Mouse (Mus musculus) olfactory bulb, adult 2 months (tissue): ENCODE results near the gene Mdga1. TPM values are rescaled to one million over a fixed set of nuclear protein-coding genes. Genes with fewer than 3 reads are reported as not detected.

Experiments used
- H3K27ac ChIP-seq: fragments of 200-500 bp; 2 replicates; pipeline ENCODE4 v1.5.1; 2012; ENCODE audit warnings: low read depth, low read length; ENCODE audit not compliant: insufficient read depth
- H3K4me1 ChIP-seq: fragments of 200-500 bp; 2 replicates; pipeline ENCODE4 v1.6.1; 2012; ENCODE audit warnings: low read length; ENCODE audit not compliant: control insufficient read depth, insufficient read depth
- H3K4me3 ChIP-seq: fragments of 200-500 bp; 2 replicates; pipeline ENCODE4 v1.5.1; 2012; ENCODE audit warnings: mild to moderate bottlenecking, low read depth, low read length, moderate library complexity; ENCODE audit not compliant: insufficient read depth
- CTCF ChIP-seq: fragments of 200-500 bp; IDR thresholded peaks from 2 replicates; pipeline ENCODE4 v1.5.1; 2012; ENCODE audit warnings: low read depth, mild to moderate bottlenecking, low read length, moderate library complexity; ENCODE audit not compliant: insufficient read depth
- POLR2A ChIP-seq: fragments of 200-500 bp; IDR thresholded peaks from 2 replicates; pipeline ENCODE4 v1.6.1; 2012; ENCODE audit warnings: mild to moderate bottlenecking, low read depth, low read length, moderate library complexity; ENCODE audit not compliant: insufficient read depth
- WGBS: fragments of 180-500 bp; shearing (Covaris S2); methylation state at CpG from one replicate; pipeline ENCODE4 v1.1.7; 2018; 5-methylcytosine and 5-hydroxymethylcytosine counted together
- polyA plus RNA-seq: library from polyadenylated mRNA; stranded (reverse); fragments of >200 nt; gene quantifications from 2 replicates; pipeline ENCODE4 v1.2.4, GENCODE M21; 2012; ENCODE audit warnings: low replicate concordance; ENCODE audit not compliant: missing spikeins, insufficient read depth, insufficient read length

The Mdga1 gene
- polyA plus RNA-seq, 1 experiment: not detected

- no peak overlapping the region for H3K27ac ChIP-seq
- H3K4me1 ChIP-seq: peaks cover 9% of the 10 kb centered on the region
- TF ChIP-seq CTCF: no peak
- no peak for TF ChIP-seq POLR2A
- H3K4me3 ChIP-seq: no peak overlapping the region
- 46% methylated on average over 3 of the region's 3 CpGs for WGBS
These were observed 52.9 kb downstream of the Mdga1 start for GRCm38 (mm10) chr17:29916968-29917367.

DNA sequence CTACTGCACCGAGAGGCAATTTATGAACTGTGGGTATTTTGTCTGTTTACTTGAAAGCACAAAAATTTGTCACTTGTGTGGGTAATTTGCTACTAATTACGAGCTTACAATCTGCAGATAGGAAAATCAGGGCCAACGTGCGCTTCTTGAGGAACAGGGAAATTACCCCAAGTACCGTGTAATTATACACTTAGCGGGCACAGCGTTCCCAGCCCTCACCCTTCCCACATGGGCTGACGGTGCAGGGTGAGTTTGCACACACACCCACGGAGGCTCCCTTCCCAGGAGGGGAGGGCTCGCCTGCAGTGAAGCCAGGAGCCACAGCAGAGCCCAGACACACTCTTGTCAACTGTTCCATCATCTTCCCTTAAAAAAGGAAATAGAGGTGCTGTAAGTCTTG lies 54.1 kb downstream of the Mdga1 start:
- no peak overlapping the region for H3K4me3 ChIP-seq
- H3K4me1 ChIP-seq: peaks cover 9% of the 10 kb centered on the region
- no peak for TF ChIP-seq POLR2A
- no peak for TF ChIP-seq CTCF
- 19% methylated on average over 10 of the region's 10 CpGs for WGBS
- no peak overlapping the region for H3K27ac ChIP-seq

DNA sequence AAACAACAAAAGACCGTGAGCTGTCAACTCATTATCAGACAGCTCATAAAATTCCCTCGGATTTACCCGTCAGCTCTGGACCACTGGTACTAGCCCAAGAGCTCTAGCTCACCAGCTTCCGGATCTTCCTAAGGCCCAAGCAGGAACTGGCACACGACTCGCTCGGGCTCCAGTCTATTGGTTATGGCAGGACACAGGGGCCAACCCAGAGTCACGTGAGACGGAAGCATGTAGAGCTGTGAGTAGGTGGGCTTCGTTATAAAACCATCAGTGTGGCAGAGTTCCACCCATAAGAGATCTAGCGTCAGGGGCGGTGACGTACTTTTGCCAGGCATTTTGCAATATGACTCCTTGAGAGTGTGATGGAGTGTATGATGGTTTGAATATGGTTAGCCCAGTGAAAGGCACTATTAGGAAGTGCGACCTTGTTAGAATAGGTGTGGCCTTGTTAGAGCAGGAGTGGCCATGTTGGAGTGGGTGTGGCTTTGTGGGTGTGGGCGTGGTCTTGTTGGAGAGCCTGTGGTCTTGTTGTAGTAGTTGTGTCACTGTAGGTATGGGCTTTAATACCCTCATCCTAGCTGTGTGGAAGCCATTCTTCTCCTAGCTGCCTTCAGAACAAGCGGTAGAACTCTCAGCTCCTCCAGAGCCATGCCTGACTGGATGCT lies 56.5 kb downstream of the Mdga1 start:
- TF ChIP-seq CTCF (no peak), POLR2A (no peak)
- WGBS: 95% methylated on average over 16 of the region's 16 CpGs
- Histone ChIP-seq H3K4me3 (no peak overlapping the region), H3K4me1 (peaks cover 9% of the 10 kb centered on the region), H3K27ac (no peak overlapping the region)

GRCm38 (mm10) chr17:29912733-29913132 lies 57.2 kb downstream of the Mdga1 start:
- TF ChIP-seq CTCF (no peak), POLR2A (no peak)
- peaks cover 9% of the 10 kb centered on the region for H3K4me1 ChIP-seq
- 62% methylated on average over 5 of the region's 5 CpGs for WGBS
- no peak overlapping the region for H3K4me3 ChIP-seq
- no peak overlapping the region for H3K27ac ChIP-seq

DNA sequence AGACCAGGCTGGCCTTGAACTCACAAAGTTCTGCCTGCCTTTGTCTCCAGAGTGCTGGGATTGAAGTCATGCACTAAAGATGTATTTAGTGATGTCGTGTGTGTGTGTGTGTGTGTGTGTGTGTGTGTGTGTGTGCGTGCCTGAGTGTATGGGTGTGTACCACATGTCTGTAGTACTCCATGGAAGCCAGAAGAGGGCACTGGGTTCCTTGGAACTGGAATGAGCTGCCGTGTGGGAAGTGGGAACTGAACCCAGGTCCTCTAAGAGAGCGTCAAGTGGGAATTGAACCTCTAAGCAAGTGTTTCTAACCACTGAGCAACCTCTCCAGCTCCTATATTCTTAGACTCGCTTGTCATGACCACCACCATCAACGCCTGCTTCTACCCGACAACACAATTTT lies 60.9 kb downstream of the Mdga1 start:
- no peak overlapping the region for H3K27ac ChIP-seq
- H3K4me3 ChIP-seq: no peak overlapping the region
- H3K4me1 ChIP-seq: no peaks in the 10 kb centered on the region
- no peak for TF ChIP-seq CTCF
- no peak for TF ChIP-seq POLR2A
- 97% methylated on average over 7 of the region's 7 CpGs for WGBS

- Histone ChIP-seq H3K4me1 (peaks cover 10% of the 10 kb centered on the region), H3K27ac (no peak overlapping the region), H3K4me3 (no peak overlapping the region)
- 70% methylated on average over 5 of the region's 5 CpGs for WGBS
- no peak for TF ChIP-seq CTCF
- TF ChIP-seq POLR2A: no peak
These were observed 65.2 kb downstream of the Mdga1 start for GRCm38 (mm10) chr17:29904694-29905093.

- WGBS: 44% methylated on average over 16 of the region's 16 CpGs
- TF ChIP-seq CTCF (no peak), POLR2A (no peak)
- Histone ChIP-seq H3K27ac (no peak overlapping the region), H3K4me3 (no peak overlapping the region), H3K4me1 (peaks cover 10% of the 10 kb centered on the region)
These were observed 67.3 kb downstream of the Mdga1 start for GRCm38 (mm10) chr17:29902406-29903155.

- Histone ChIP-seq H3K4me1 (peaks cover 13% of the 10 kb centered on the region), H3K4me3 (no peak overlapping the region), H3K27ac (no peak overlapping the region)
- WGBS: 89% methylated on average over 5 of the region's 5 CpGs
- no peak for TF ChIP-seq POLR2A
- TF ChIP-seq CTCF: no peak
These were observed 69.6 kb downstream of the Mdga1 start for GRCm38 (mm10) chr17:29900289-29900688.
